Mouse (Mus musculus): Measurements from ENCODE around the gene H2-DMa.
A peak's percentile ranks its signal among the peaks of the same experiment; 100 is the strongest.

The H2-DMa gene

DNA sequence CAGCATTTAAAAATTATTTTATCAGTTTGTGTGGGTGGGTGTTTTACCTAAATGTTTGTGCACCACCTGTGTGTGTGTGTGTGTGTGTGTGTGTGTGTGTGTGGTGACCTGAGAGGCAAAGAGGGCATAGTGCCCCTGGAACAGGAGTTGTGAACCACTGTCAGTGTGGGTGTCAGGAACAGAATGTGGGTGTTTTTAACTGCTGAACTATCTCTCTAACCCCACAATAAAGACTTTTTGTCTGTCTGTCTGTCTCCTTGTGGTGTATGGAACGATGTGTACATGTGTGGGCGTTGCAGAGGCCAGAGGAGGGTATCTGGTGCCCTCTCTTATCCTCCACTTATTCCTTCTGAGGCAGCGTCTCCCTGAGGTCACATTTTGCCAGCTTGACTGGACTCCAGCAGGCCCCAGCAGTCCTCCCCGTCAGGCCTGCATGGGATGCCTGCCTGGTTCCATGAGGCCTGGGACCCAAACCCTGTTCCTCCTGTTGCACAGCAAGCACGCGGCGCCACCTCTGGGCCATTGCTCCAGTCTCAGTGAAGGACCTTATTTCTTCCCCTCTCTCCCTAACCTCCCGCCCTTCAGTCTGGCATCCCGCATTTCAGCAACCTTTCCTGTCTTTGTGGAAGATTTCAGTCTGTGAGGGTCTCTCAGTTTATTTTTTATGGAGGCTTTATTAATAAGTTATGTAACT, 45.0 kb downstream of the H2-DMa start:
- no peak for DNase-seq (ENCODE audit: low spot score)

DNA sequence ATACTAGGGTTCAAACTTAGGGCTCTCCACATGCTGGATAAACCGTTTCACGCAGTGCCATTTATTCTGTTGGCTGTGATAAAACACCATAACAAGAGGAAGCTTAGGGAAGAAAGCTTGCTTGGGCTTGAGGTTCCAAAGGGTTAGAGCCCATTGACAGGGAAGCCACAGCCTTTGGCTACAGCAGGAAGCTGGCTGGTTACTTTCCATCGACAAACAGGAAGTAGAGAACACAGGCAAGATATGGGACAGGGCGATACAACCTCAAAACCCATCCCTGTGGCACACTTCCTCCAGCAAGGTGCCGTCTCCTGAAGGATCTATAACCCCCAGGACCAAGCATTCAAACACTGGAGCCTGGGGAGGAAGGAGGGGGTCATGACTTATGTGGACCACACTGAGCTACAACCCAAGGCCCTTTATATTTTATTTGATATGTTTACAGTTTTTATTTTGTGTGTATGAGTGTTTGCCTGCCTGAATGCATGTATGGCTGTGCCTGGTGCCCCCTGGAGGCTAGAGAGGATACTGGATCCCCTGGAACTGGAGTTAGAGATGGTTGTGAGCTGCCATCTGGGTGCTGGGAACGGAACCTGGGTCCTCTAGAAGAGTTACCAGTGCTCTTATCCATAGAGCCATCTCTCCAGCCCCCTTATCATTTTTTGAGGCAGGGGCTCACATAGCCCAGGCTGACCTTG, 45.8 kb downstream of the H2-DMa start:
- DNase-seq (ENCODE audit: low spot score) = no peak

DNA sequence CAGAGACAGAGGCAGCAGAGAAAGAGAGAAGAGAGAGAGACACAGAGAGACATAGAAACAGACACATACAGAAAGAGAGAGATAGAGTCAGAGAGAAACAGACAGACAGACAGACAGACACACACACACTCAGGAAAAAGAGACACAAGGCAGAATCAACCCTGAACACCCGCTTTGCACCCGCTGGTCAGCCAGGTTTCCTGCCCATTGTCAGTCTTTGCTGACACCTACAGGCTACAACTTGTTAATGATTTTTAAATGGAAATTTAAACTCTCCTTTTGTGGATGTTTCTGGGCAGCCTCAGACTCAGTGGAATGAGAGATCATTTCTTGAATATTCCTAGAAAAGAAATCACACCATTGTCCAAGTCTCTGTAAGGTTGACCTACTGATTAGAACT, 49.9 kb downstream of the H2-DMa start:
- peak; percentile 9 for DNase-seq (ENCODE audit: low spot score)

DNA sequence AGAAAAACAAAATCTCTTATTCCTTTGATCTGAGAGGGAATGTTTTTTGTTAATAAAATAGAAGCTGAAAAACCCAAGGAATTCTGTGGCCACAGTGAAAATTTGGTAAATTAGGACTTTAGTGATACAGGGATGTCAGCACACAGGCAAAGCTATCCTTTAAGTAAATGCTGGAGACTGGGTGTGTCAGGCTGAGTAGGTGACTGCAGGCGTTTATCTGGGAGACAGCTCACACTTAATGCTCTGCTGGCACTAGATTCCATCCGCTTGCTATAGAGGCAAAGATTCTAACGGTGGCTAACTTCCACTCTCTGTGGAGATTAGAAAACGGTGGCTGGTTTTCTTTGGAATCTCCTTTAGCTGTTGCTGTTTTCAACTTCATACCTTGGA, 51.1 kb downstream of the H2-DMa start:
- no peak for DNase-seq (ENCODE audit: low spot score)

DNA sequence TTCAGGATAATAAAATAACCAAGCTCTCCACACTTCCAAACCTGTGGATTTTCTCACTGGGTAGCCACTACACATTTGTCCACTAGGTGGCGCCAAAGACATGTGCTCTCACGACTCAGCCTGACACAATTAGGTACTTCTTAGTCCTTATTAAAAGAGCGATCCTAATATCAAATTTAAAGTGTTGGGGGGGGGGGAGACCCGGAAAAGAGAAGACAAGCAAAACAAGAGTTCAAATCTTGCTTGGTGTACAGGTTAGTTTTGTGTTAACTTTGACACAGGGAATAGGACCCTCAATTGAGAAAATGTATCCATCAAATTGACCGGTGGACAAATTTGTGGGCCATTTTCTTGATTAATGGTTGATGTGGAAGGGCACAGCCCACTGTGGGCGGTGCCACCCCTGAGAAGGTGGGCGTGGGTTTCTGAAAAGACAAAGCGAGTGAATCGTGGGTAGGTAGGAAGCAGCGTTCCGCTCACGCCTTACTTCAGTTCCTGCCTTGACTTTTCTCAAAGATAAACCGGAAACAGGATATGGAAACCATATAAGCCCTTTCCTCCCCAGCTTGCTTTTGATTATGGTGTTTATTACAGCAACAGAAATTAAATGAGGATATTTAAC, 51.6 kb downstream of the H2-DMa start:
- peak; percentile 32 for DNase-seq (ENCODE audit: low spot score)

DNA sequence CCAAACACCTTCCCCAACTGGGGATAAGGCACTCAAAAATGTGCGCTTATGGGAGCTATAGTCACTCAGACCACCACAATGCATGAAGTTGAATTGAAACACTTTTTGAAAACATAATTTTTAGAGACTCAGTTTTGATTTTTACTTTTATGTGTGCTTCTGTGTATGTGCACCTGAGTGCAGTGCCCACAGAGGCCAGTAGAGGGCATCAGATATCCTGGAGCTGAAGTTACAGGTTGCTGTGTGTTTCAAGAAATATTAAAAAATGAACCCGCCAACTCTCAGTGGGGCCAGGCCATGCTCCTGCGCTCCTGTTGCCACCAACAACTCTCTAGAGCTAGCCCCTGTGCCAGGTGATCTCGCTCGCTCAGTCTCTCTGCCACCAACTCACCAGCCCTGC, 53.2 kb downstream of the H2-DMa start:
- no peak for DNase-seq (ENCODE audit: low spot score)

DNA sequence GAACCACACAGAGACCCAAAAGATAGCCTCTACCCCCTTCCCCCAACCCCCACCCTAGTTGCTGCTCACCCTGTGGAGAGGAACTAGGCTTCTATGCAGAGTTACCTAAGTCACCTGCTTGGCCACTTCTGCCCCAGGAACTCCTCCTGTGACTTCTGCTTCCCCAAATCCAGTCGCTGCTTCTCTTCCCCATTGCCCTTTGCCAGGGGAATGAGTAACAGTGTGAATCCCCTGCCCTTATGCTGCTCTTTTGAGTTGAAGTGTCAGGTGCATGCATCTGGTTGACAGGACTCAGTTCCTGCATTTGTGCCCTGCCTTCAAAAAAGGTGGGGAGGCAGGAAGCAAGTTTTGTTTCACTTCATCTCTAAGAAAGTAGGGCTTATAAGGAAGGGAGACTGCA, 54.7 kb downstream of the H2-DMa start:
- no peak for DNase-seq (ENCODE audit: low spot score)

DNA sequence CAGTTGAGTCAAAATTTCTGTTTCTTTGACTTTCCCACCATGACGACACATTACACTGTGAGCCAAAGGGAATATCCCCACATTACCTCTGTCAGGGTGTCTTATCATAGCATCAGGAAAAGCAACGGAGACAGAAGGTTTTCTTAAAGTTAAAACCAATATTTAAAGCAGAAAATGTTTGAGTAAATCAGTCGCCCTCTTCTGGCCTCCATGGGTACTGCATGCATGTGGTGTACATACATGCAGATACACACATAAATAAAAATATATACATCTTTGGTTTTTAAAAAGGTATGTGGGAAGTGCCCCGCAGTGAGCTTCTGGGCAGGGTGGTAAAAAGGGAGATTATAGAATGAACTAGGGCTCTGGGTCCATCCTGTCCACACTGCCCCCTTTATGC, 57.8 kb downstream of the H2-DMa start:
- DNase-seq (ENCODE audit: low spot score) = no peak

DNA sequence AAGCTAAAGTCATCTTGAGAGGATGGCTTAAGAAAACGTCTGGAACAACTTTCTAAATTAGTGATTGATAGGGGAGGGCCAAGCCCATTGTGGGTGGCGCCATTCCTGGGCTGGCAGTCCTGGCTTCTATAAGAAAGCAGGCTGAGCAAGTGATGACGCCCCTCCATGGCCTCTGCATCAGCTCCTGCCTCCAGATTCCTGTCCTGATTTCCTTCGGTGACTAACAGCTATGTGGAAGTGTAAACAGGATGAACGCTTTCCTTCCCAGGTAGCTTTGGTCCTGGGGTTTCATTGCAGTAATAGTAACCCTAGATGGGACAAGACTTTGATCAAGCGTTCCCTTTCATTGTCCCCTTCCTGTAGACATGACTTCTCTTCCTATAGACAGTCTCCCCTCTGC, 59.7 kb downstream of the H2-DMa start:
- no peak for DNase-seq (ENCODE audit: low spot score)

DNA sequence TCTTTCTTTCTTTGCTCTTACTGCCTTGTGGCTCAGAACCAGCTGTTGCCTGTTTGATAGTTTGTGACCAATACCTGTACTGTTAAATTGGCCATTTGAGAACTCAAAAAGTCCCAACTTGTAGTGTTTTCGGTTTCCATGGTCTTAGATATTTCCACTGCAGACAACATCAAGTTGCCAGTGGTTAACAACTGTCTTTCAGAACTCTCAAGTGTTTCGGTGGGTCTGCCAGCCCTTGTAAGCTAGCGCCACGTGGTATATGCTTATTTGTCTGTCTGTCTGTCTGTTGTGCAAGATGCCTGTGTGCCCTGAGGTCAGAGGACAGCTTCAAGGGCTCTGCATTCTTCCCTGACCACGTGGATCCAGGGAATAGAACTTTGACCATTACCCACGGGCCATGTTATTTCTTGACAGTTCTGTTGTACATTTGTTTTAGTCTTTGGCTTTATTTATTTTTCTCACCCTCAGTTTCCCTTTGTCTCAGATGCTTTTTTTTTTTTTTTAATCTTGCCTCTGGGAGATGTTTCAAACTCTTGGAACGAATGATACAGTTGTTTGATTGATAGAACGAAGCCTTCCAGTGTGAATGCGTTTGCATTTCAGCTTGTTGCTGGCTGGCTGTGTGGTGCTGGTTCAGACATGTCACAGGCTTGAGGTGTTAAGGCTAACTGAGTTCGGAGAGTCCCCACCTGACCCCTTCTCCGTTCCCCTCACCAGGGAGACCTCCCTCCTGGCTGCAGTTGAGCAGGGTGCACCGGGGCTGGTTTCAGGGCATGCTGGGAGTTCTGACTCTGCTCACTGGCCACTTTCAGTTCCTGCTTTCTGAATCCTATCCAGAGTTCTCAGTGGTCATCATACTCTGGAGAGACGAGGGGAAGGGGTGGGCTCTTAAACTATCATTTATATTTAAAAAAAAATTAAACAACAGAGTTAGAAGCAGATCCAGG, 60.8 kb downstream of the H2-DMa start:
- DNase-seq (ENCODE audit: low spot score) = peak; percentile 68

DNA sequence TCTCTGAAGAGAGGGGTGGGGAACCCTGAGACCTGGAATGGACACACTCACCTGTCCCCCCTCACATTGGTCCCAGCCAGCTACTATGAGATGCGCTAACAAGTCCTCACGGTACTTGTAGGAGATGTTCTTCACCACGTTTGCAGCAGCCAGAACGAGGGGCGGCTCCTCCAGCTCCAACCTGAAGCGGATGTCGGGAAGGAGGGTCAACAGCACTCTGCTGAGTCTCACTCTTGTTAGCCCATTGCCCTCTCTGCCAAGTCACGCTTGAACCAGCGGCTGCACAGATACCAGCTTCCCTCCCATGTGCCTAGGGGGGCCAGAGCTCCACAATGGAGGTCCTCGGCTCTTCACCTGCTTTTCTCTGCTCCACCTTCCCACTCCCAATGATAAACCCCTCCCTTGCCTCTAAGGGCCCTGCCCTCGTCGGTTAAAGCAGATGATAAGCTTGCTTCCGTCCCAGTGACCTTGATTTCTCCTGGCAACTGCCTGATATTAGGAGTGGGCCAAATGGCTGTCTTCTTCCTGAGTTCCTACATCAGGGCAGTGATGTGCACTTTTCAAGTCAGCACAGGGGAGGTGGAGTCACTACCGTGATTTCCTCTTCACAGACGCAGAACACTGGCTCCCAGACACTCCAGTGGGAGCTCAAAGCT, 64.4 kb downstream of the H2-DMa start:
- DNase-seq (ENCODE audit: low spot score) = no peak

DNA sequence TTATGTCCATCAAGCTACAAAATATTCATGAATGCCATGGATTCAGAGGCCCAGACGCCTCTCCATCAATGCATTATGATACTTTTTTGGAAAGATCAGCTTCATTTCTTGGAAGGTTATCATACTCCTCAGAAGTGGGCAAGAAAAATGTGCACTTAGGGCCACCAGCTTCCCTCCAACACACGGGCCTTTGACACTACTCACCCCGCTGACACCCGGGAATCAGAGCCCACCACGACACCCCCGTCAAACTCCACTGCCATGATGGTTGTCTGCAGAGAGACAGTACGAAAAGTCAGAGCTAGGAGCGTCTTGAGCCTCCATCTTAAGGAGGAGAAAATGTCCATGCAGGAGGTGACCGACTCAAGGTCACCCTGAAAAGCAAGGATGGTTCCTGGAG, 66.2 kb downstream of the H2-DMa start:
- DNase-seq (ENCODE audit: low spot score) = no peak

DNA sequence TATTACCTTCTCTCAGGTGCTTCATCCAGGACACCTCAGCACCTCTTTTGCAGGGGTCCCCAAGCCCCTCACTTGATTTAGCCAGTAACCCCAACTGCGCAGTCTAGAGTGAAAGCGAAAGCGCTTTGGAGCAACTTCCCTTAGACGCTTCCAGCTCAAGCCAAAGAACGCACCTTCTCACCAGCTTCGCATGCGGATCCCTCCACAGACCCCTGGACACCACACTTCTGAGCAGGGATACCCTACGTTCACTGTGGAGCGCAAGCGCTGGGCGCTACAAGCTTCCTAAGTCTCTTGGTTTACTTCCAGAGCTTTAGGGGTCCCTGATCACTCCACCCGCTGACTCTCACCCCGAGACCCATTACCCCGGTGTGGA, 67.5 kb downstream of the H2-DMa start:
- no peak for DNase-seq (ENCODE audit: low spot score)

DNA sequence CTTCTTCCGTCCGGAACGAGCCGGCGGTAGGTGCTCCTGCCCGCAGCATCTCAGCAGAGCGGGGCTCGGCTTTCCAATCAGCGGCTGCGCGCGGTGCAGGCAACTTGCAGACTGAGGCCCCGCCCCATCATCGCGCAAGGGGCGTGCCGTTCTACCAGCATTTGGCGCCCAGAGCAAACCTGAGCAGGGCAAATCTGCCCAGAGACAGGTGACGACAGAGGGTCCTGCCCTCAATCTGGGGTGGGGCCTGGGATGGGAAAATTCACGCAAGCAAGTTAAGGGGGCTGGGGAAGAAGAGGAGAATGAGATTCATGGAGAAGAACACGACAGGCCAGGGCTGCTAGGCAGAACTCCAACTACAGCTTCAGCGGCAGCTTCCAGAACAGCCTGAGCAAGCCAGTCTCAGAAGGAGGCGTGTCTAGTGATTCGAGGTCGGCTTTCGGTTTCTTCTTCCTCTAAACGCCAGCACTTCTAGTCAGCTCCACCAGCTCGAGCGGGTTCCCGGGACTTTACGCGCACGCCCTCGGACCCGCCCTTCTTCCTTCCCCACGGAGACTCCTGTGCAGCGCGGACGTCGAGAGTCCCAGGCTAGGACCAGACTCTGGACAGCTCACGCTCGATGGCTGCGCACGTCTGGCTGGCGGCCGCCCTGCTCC, 68.0 kb downstream of the H2-DMa start, which contains the start of the genes Tap1 and Psmb9:
Gene Tap1 (plus strand): TSS at position 293 of the 656 bp plus-strand sequence.
Gene Psmb9 (minus strand): TSS at position 504 of the 656 bp plus-strand sequence.
- peak; percentile 93 for DNase-seq (ENCODE audit: low spot score)

DNA sequence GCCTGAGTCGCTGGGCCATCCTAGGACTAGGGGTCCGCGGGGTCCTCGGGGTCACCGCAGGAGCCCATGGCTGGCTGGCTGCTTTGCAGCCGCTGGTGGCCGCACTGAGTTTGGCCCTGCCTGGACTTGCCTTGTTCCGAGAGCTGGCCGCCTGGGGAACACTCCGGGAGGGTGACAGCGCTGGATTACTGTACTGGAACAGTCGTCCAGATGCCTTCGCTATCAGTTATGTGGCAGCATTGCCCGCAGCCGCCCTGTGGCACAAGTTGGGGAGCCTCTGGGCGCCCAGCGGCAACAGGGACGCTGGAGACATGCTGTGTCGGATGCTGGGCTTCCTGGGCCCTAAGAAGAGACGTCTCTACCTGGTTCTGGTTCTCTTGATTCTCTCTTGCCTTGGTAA, 68.7 kb downstream of the H2-DMa start:
- no peak for DNase-seq (ENCODE audit: low spot score)

All from yolk sac, embryonic 10.5 days (tissue).